Mouse (Mus musculus) embryonic fibroblast, embryonic 13.5 days (primary cell): ENCODE results near the gene Eln. TPM values are rescaled to one million over a fixed set of nuclear protein-coding genes. Genes with fewer than 3 reads are reported as not detected.
A peak's percentile ranks its signal among the peaks of the same experiment; 100 is the strongest.

Source experiments
- H3K27ac ChIP-seq: 2 replicates; pipeline ENCODE4 v1.5.1; 2012; ENCODE audit warnings: low read length, control low read depth, inconsistent platforms; ENCODE audit not compliant: insufficient read depth
- H3K4me1 ChIP-seq: 2 replicates; pipeline ENCODE4 v1.6.1; 2011; ENCODE audit warnings: low read length; ENCODE audit not compliant: control insufficient read depth, insufficient read depth
- H3K4me3 ChIP-seq: 2 replicates; pipeline ENCODE4 v1.5.1; 2011; ENCODE audit warnings: mild to moderate bottlenecking, control low read depth, low read length; ENCODE audit not compliant: insufficient read depth
- CTCF ChIP-seq: IDR thresholded peaks from 2 replicates; pipeline ENCODE4 v1.5.1; 2011; ENCODE audit warnings: mild to moderate bottlenecking, control low read depth, low read length, moderate library complexity, borderline replicate concordance; ENCODE audit not compliant: insufficient read depth
- POLR2A ChIP-seq: IDR thresholded peaks from 2 replicates; pipeline ENCODE4 v1.6.1; 2011; ENCODE audit warnings: low read depth, mild to moderate bottlenecking, control low read depth, low read length, moderate library complexity
- polyA plus RNA-seq: library from polyadenylated mRNA; stranded (reverse); fragments of >200 nt; gene quantifications from 2 replicates; pipeline ENCODE4 v1.2.4, GENCODE M21; 2011; ENCODE audit warnings: low read depth; ENCODE audit not compliant: missing spikeins, insufficient read length

Eln gene
- polyA plus RNA-seq, 1 experiment, result 265 TPM

GRCm38 (mm10) chr5:134771750-134772149 is 24.6 kb upstream of the Eln start:
- Histone ChIP-seq H3K4me3 (no peak overlapping the region), H3K4me1 (peaks cover 5% of the 10 kb centered on the region), H3K27ac (no peak overlapping the region; the same call in 1 of the 2 replicates)
- TF ChIP-seq CTCF (no peak), POLR2A (no peak)

GRCm38 (mm10) chr5:134769181-134769580 is 22.1 kb upstream of the Eln start:
- Histone ChIP-seq H3K27ac (no peak overlapping the region), H3K4me1 (peaks cover 5% of the 10 kb centered on the region), H3K4me3 (no peak overlapping the region)
- TF ChIP-seq CTCF (no peak), POLR2A (no peak)

- H3K4me3 ChIP-seq, result no peak overlapping the region
- TF ChIP-seq CTCF, result no peak
- TF ChIP-seq POLR2A, result no peak
- H3K4me1 ChIP-seq, result peaks cover 2% of the 10 kb centered on the region; the same call in 1 of the 2 replicates
- no peak overlapping the region for H3K27ac ChIP-seq
Observed at GRCm38 (mm10) chr5:134765441-134765840, 18.3 kb upstream of the Eln start.

GRCm38 (mm10) chr5:134763326-134763725 is 16.2 kb upstream of the Eln start:
- Histone ChIP-seq H3K4me1 (no peaks in the 10 kb centered on the region), H3K4me3 (no peak overlapping the region), H3K27ac (no peak overlapping the region)
- TF ChIP-seq POLR2A (no peak), CTCF (no peak)

- Histone ChIP-seq H3K4me1 (no peaks in the 10 kb centered on the region), H3K27ac (no peak overlapping the region), H3K4me3 (no peak overlapping the region)
- TF ChIP-seq POLR2A (no peak), CTCF (no peak)
Observed at GRCm38 (mm10) chr5:134761409-134762124, 14.4 kb upstream of the Eln start.

GRCm38 (mm10) chr5:134756031-134756430 is 8.9 kb upstream of the Eln start:
- H3K27ac ChIP-seq, result no peak overlapping the region
- TF ChIP-seq POLR2A (no peak), CTCF (no peak)
- H3K4me1 ChIP-seq, result no peaks in the 10 kb centered on the region
- H3K4me3 ChIP-seq, result no peak overlapping the region

- H3K4me1 ChIP-seq, result no peaks in the 10 kb centered on the region
- H3K4me3 ChIP-seq, result no peak overlapping the region
- no peak for TF ChIP-seq POLR2A
- TF ChIP-seq CTCF, result no peak
- no peak overlapping the region for H3K27ac ChIP-seq
Observed at GRCm38 (mm10) chr5:134754096-134754495, 7.0 kb upstream of the Eln start.

GRCm38 (mm10) chr5:134750469-134750868 is 3.3 kb upstream of the Eln start:
- H3K4me3 ChIP-seq, result no peak overlapping the region
- H3K4me1 ChIP-seq, result no peaks in the 10 kb centered on the region
- TF ChIP-seq CTCF (no peak), POLR2A (no peak)
- no peak overlapping the region for H3K27ac ChIP-seq

- H3K4me3 ChIP-seq, result no peak overlapping the region
- TF ChIP-seq CTCF, result peak; percentile 52; the same call in 1 of the 2 replicates
- no peak for TF ChIP-seq POLR2A
- H3K4me1 ChIP-seq, result no peaks in the 10 kb centered on the region
- peak overlapping the region; percentile 51; the same call in 1 of the 2 replicates for H3K27ac ChIP-seq
Observed at GRCm38 (mm10) chr5:134747947-134748618, 960 bp upstream of the Eln start.

- Histone ChIP-seq H3K27ac (peak overlapping the region; percentile 51; the same call in 1 of the 2 replicates), H3K4me3 (no peak overlapping the region), H3K4me1 (no peaks in the 10 kb centered on the region)
- TF ChIP-seq CTCF, result no peak
- no peak; the same call in 1 of the 2 replicates for TF ChIP-seq POLR2A
Observed at GRCm38 (mm10) chr5:134747512-134747893, 380 bp upstream of the Eln start.
